Mouse (Mus musculus): ENCODE data around the gene P2rx1.

Gene P2rx1

GRCm38 (mm10) chr11:72998771-72999170 is at the start of gene P2rx1:
Gene P2rx1 (plus strand): TSS chr11:72999103.
- TF ChIP-seq GATA4 (IDR thresholded peaks at IDR 0.05; ENCODE audit: insufficient replicate concordance, low read length) = peak; percentile 51; the same call in 1 of the 2 replicates

- TF ChIP-seq GATA4 (IDR thresholded peaks at IDR 0.05; ENCODE audit: insufficient replicate concordance, low read length) = no peak
Measured at GRCm38 (mm10) chr11:72951137-72952000, 47.5 kb upstream of the P2rx1 start.

GRCm38 (mm10) chr11:72952226-72952625 is 46.7 kb upstream of the P2rx1 start:
- TF ChIP-seq GATA4 (IDR thresholded peaks at IDR 0.05; ENCODE audit: insufficient replicate concordance, low read length) = no peak

GRCm38 (mm10) chr11:72952697-72953096 is 46.2 kb upstream of the P2rx1 start:
- no peak for TF ChIP-seq GATA4 (IDR thresholded peaks at IDR 0.05; ENCODE audit: insufficient replicate concordance, low read length)

GRCm38 (mm10) chr11:72953116-72953439 is 45.8 kb upstream of the P2rx1 start:
- no peak for TF ChIP-seq GATA4 (IDR thresholded peaks at IDR 0.05; ENCODE audit: insufficient replicate concordance, low read length)

- no peak for TF ChIP-seq GATA4 (IDR thresholded peaks at IDR 0.05; ENCODE audit: insufficient replicate concordance, low read length)
Measured at GRCm38 (mm10) chr11:72953440-72954151, 45.3 kb upstream of the P2rx1 start.

GRCm38 (mm10) chr11:72954216-72954615 is 44.7 kb upstream of the P2rx1 start:
- TF ChIP-seq GATA4 (IDR thresholded peaks at IDR 0.05; ENCODE audit: insufficient replicate concordance, low read length) = no peak

- TF ChIP-seq GATA4 (IDR thresholded peaks at IDR 0.05; ENCODE audit: insufficient replicate concordance, low read length) = peak; percentile 95
Measured at GRCm38 (mm10) chr11:72955339-72955974, 43.4 kb upstream of the P2rx1 start.

GRCm38 (mm10) chr11:72957318-72957717 is 41.6 kb upstream of the P2rx1 start:
- no peak for TF ChIP-seq GATA4 (IDR thresholded peaks at IDR 0.05; ENCODE audit: insufficient replicate concordance, low read length)

- no peak for TF ChIP-seq GATA4 (IDR thresholded peaks at IDR 0.05; ENCODE audit: insufficient replicate concordance, low read length)
Measured at GRCm38 (mm10) chr11:72959924-72960679, 38.8 kb upstream of the P2rx1 start.

- TF ChIP-seq GATA4 (IDR thresholded peaks at IDR 0.05; ENCODE audit: insufficient replicate concordance, low read length) = no peak
Measured at GRCm38 (mm10) chr11:72960723-72961071, 38.2 kb upstream of the P2rx1 start.

- no peak for TF ChIP-seq GATA4 (IDR thresholded peaks at IDR 0.05; ENCODE audit: insufficient replicate concordance, low read length)
Measured at GRCm38 (mm10) chr11:72961072-72961980, 37.6 kb upstream of the P2rx1 start, which contains the start of gene Atp2a3. Gene Atp2a3 (plus strand): TSS chr11:72961169.

GRCm38 (mm10) chr11:72962378-72962777 is 36.5 kb upstream of the P2rx1 start:
- TF ChIP-seq GATA4 (IDR thresholded peaks at IDR 0.05; ENCODE audit: insufficient replicate concordance, low read length) = no peak

Data from liver, adult (tissue).